Mouse (Mus musculus): ENCODE results near the gene Rflnb.
A peak's percentile ranks its signal among the peaks of the same experiment; 100 is the strongest.

Rflnb gene

GRCm38 (mm10) chr11:75990965-75991835 is 36.4 kb downstream of the Rflnb start:
- DNase-seq (ENCODE audit: low spot score in 2 of 2): no peak

- DNase-seq (ENCODE audit: low spot score in 2 of 2): no peak
Observed at GRCm38 (mm10) chr11:75985948-75986347, 41.6 kb downstream of the Rflnb start.

- DNase-seq (ENCODE audit: low spot score in 2 of 2): no peak
Observed at GRCm38 (mm10) chr11:75984581-75984980, 43.0 kb downstream of the Rflnb start.

- DNase-seq (ENCODE audit: low spot score in 2 of 2): no peak
Observed at GRCm38 (mm10) chr11:75983194-75983593, 44.4 kb downstream of the Rflnb start.

- DNase-seq (ENCODE audit: low spot score in 2 of 2): no peak
Observed at GRCm38 (mm10) chr11:75980413-75980812, 47.2 kb downstream of the Rflnb start.

GRCm38 (mm10) chr11:75978051-75978450 is 49.5 kb downstream of the Rflnb start:
- peak in 1 of 2 experiments; percentile 47 for DNase-seq (ENCODE audit: low spot score in 2 of 2)

- DNase-seq (ENCODE audit: low spot score in 2 of 2): peak in 1 of 2 experiments; percentile 74
Observed at GRCm38 (mm10) chr11:75976748-75977147, 50.8 kb downstream of the Rflnb start.

- peak in 1 of 2 experiments; percentile 49 for DNase-seq (ENCODE audit: low spot score in 2 of 2)
Observed at GRCm38 (mm10) chr11:75973988-75974387, 53.6 kb downstream of the Rflnb start.

GRCm38 (mm10) chr11:75972916-75973567 is 54.5 kb downstream of the Rflnb start:
- no peak for DNase-seq (ENCODE audit: low spot score in 2 of 2)

- no peak for DNase-seq (ENCODE audit: low spot score in 2 of 2)
Observed at GRCm38 (mm10) chr11:75972188-75972587, 55.4 kb downstream of the Rflnb start.

GRCm38 (mm10) chr11:75970629-75971028 is 57.0 kb downstream of the Rflnb start:
- DNase-seq (ENCODE audit: low spot score in 2 of 2): no peak
